Mouse (Mus musculus) gonadal fat pad, adult 2 months (tissue): Measurements from ENCODE around the gene Prg3. TPM values are rescaled to one million over a fixed set of nuclear protein-coding genes. Genes with fewer than 3 reads are reported as not detected.

Experiments
- DNase-seq: peaks from one replicate; pipeline ENCODE4 v3.0.0-alpha.2; 2012; ENCODE audit warnings: low read depth
- polyA plus RNA-seq: library from polyadenylated mRNA; depleted of rRNA; stranded (reverse); fragments of >200 nt; gene quantifications from 2 replicates; pipeline ENCODE4 v1.2.3, GENCODE M21; 2012

The Prg3 gene
- polyA plus RNA-seq, 1 experiment = not detected

DNA sequence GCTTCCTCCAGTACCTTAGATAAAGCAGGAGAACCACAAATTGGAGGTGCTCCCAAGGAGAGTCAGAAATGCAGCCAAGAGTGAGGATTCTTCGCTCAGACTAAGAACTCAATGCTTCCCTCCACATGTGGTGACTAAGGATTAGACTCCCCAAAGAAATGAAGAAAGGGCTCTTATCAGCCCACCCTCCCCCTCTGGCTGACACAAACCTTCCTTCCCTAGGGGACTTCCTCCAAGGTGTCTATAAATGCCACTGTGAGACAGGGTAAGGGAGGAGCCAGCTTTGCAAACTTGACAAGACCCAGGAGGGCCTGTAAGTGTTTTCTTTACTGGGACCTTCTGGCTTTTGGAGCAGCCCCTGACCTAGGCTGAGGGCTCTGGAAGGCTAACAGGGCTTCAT is 7.8 kb upstream of the Prg3 start, which contains the start of gene Prg2:
Gene Prg2, plus strand, starts transcription at position 274 of the 400 bp plus-strand sequence.
- DNase-seq = no peak

DNA sequence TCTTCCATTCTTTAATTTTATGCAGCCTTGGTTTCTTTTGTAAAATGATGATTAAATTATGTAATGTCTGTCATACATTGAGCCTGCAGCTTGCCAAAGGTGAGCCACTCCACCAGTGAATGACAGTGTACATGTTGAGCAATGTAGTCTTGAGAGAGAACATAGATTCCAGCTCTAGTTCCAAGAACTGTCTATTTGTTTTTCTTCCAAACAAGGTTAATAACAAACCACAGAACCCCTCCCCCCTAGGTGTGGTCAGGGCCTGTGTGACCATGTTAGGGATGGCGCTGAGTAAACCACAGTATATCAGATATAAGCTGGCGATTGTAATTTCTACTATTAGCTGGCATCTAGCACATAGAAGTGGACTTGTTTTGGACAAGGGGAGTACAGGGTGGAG is 8.4 kb downstream of the Prg3 start:
- DNase-seq = no peak

GRCm38 (mm10) chr2:84999486-85000181 is 11.6 kb downstream of the Prg3 start:
- no peak for DNase-seq

- DNase-seq = no peak
These were observed 13.5 kb downstream of the Prg3 start for GRCm38 (mm10) chr2:85001497-85001896.

GRCm38 (mm10) chr2:85002575-85002974 is 14.6 kb downstream of the Prg3 start:
- no peak for DNase-seq

DNA sequence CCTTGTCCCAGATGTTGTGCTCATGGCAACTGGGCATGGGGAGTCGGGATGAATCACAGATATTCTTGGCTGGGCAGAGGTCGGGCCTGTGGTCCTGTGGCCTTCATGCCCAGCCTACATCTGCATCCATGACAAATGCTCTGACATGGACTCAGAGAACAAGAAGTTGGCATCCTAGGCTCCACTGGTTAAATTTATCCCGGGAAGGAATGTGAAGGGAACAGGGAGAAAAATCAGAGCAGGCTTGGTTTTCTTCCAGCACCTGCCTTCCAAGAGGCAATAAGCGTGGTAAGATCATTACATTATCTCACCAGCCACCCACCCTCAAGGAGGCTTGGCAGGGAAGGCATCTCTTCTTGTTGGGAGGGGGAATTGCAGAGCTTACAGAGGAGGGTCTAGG is 16.3 kb downstream of the Prg3 start:
- no peak for DNase-seq

DNA sequence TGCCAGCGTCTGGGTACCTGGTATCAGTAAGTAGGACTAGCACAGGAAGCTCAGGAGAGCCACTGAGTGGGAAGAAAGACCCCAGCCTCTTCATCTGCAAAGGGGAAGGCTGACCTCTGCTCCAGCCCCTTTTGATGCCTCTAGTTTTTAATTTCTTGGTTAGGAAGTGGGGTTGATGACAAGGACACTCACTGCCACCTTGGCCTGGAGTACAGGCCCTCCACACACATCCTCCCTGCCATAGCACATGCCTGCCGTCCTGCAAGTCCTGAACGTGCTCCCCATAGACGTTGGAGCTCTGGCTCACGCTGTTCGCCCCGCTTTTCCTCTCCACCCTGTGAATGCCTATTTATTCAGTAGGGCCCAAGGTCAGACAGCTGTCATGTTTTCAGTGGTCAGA is 18.6 kb downstream of the Prg3 start:
- DNase-seq = no peak

DNA sequence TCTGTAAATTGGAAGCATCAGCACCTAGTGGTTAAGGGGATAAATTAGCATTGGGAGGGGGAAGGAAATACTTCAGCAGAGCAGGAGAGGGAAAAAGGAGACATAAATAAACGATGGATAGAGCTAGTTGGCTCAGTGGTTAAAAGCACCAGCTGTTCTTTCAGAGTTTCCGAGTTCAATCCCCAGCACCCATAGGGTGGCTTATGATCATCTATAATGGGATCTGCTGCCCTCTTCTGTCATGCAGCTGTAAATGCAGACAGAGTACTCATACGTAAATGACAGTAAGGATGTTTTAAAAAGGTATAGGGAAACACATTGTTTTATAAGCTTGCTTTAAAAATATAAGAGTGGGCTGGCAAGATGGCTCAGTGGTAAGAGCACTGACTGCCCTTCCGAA is 19.7 kb downstream of the Prg3 start:
- DNase-seq = no peak

GRCm38 (mm10) chr2:85009212-85009611 is 21.2 kb downstream of the Prg3 start:
- DNase-seq = no peak

- DNase-seq = peak; percentile 37
These were observed 24.0 kb downstream of the Prg3 start for GRCm38 (mm10) chr2:85011906-85012604.

DNA sequence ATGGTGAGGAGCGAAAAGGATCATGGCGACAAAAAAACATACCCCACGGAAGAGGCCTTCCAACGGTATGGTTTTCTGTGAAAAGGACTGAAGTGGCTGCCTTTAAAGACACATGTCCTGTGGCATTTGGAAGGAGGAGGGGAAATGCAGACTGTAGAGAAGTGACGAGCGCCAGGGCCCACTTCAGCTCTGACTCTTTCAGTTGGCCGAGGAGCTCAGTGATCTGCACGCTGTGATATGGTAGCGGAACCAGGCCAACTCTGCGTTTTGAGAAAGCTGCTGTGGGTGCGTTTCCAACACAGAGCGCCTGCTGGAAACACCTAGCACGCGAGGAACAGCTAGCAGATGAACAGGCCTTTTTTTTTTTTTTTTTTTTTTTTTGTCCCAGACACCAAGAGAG is 24.7 kb downstream of the Prg3 start:
- no peak for DNase-seq

DNA sequence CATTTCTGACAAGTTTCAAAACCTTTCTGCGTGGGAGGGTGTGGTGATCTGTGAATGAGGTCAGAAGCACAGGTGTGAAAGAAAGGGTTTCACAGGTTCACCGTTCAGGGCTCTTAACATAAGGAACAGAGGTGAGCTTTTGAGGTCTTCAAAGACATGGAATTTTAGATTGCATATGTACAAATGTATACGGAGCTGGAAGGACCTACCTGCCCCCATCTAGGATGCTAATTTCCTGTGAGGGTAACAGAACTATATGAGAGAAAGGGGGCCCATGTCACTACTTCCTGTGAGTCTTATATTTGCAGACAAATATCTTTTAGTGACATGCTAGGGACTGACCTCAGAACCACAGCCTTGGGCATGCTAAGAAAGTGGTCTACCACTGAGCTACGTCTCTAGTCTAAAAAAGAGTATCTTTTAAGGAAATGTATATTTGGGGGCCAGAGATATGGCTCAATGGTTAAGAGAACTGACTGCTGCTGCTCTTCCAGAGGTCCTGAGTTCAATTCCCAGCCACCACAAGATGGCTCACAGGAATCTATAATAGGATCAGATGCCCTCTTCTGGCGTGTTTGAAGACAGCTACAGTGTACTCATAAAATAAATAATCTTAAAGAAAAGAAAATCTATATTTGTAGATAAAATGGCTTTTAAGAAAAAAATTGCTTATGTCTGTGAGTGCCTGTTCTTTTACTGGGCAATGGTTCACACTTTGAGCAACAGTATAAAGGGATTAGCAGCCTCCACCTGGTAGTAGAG is 26.0 kb downstream of the Prg3 start:
- DNase-seq = no peak

DNA sequence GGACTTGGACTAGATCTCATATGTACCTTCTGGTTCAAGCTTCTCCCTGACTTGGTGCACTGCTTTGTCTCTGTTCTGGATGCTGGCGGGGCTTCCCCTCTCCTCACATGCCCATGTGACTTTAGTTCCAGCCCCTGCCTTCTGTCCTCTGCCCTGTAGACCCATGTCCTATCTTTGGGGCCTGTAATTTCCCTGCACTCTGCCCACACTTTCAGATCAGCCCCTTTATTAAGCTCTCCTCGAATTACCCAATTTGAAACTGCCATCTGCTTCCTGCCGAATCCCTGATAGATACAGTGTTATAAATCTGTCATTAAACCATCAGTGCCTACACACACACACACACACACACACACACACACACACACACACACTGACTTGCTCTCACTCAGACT is 26.6 kb downstream of the Prg3 start:
- DNase-seq = no peak

DNA sequence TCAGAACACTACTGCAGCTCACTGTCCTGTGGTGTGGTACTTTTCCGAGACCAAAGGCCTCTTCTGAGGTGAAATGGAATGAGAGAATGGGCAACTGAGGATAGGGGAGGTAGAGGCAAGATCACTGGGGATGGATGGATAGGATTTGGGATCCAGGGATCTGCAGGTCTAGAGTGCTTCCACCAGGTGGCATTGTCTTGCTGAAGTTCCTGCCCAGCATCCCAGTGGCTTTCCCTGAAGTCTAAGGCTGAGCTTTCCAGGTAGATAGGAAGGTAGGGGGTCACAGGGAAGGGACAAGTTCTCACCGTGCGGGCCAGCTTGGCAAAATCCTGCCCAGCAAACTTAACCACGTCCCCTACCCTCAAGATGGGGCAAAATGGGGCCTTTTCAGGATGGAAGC is 34.0 kb downstream of the Prg3 start:
- no peak for DNase-seq

GRCm38 (mm10) chr2:85026178-85026577 is 38.2 kb downstream of the Prg3 start:
- DNase-seq = no peak

- no peak for DNase-seq
These were observed 39.3 kb downstream of the Prg3 start for GRCm38 (mm10) chr2:85027281-85027680.

DNA sequence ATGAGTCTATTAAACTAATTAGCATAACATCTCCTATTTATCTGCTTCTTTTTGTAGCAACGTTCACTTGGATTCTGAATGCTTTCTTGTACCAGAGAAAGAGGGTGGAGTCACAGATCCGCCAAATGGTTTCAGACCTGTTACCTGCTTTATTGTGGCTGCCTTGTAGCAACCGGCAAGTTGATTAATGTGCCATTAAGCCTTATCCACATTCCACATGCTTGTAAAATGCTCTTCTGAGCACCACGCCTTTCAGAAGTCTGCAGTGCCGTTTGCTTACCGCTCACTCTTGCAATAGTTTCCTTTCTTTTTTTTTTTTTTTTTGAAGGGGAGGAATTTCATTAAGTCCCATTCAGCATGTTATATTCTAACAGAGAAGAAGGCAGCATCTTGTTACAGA is 41.9 kb downstream of the Prg3 start:
- no peak for DNase-seq

- no peak for DNase-seq
These were observed 43.0 kb downstream of the Prg3 start for GRCm38 (mm10) chr2:85030989-85031388.

GRCm38 (mm10) chr2:85033121-85033520 is 45.1 kb downstream of the Prg3 start:
- DNase-seq = no peak

DNA sequence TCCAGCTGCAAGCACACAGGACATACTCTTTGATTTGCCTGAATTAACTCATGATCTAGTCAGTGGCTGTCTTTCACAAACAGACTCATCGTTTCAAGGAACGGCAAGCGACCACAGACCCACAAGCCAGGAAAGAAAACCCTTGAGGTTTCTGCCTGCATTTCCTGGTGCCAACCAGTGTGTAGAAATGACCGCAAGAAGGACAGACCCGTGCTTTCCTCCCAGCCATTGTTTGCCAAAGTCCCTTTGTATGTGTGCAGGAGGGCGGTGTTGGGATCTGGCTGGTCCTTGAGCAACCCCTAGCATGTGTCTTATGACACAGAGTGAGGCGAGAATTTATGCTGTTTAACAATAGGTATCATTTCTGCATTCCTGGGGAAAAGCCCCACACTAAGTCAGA is 46.2 kb downstream of the Prg3 start:
- DNase-seq = no peak

GRCm38 (mm10) chr2:85036507-85037046 is 48.6 kb downstream of the Prg3 start:
- no peak for DNase-seq
